Mouse (Mus musculus) brain, embryonic 14.5 days (tissue): Measurements from ENCODE around the gene Ms4a6b.

Source experiments
- CTCF ChIP-seq: fragments of 200-500 bp; IDR thresholded peaks from 2 replicates; pipeline ENCODE4 v1.5.1; 2012; ENCODE audit warnings: inconsistent platforms, mild to moderate bottlenecking, moderate library complexity, borderline replicate concordance; ENCODE audit not compliant: insufficient read depth, insufficient read length; ENCODE audit errors: extremely low read depth
- POLR2A ChIP-seq: fragments of 200-500 bp; IDR thresholded peaks from 2 replicates; pipeline ENCODE4 v1.6.1; 2012; ENCODE audit warnings: mild to moderate bottlenecking, inconsistent platforms, borderline replicate concordance; ENCODE audit not compliant: poor library complexity, insufficient read depth, insufficient read length, severe bottlenecking; ENCODE audit errors: extremely low read depth

GRCm38 (mm10) chr19:11537336-11537735 lies 21.0 kb downstream of the Ms4a6b start:
- TF ChIP-seq CTCF (no peak), POLR2A (no peak)
